Mouse (Mus musculus) CH12.LX (cell line): Measurements from ENCODE around the gene Col7a1.

Source experiments
- CTCF ChIP-seq, 2 experiments: IDR thresholded peaks in 1 of 2; conservative IDR thresholded peaks in 1 of 2; 2 replicates each; pipeline ENCODE4 v1.5.1; 2011 to 2012; ENCODE audit warnings: low read depth in 2 of 2, low read length in 2 of 2, improper control_type of control experiment in 1 of 2, inconsistent platforms in 1 of 2, mild to moderate bottlenecking in 1 of 2, moderate library complexity in 1 of 2
- ETS1 ChIP-seq: conservative IDR thresholded peaks from 2 replicates; pipeline ENCODE4 v1.6.1; 2012; ENCODE audit warnings: low read depth, mild to moderate bottlenecking, inconsistent platforms, low read length, improper control_type of control experiment, moderate library complexity
- GABPA ChIP-seq: IDR thresholded peaks from 2 replicates; pipeline ENCODE4 v1.6.1; 2012; ENCODE audit warnings: low read depth, low read length, improper control_type of control experiment, inconsistent platforms; ENCODE audit not compliant: insufficient replicate concordance
- HCFC1 ChIP-seq: IDR thresholded peaks from 2 replicates; pipeline ENCODE4 v1.6.1; 2012; ENCODE audit warnings: low read depth, mild to moderate bottlenecking, inconsistent platforms, low read length, improper control_type of control experiment
- MAFK ChIP-seq: IDR thresholded peaks from 2 replicates; pipeline ENCODE4 v1.6.1; 2011; ENCODE audit warnings: low read length, improper control_type of control experiment; ENCODE audit not compliant: insufficient replicate concordance
- MYC ChIP-seq: IDR thresholded peaks from 2 replicates; pipeline ENCODE4 v1.6.1; 2011; ENCODE audit warnings: low read depth, mild to moderate bottlenecking, improper control_type of control experiment, low read length
- NELFE ChIP-seq: IDR thresholded peaks from 2 replicates; pipeline ENCODE4 v1.6.1; 2011; ENCODE audit warnings: low read depth, low read length, improper control_type of control experiment
- POLR2A ChIP-seq: IDR thresholded peaks from 2 replicates; pipeline ENCODE4 v1.6.1; 2011; ENCODE audit warnings: low read depth, mild to moderate bottlenecking, improper control_type of control experiment, low read length
- SIN3A ChIP-seq: IDR thresholded peaks from 2 replicates; pipeline ENCODE4 v1.6.1; 2012; ENCODE audit warnings: low read length, improper control_type of control experiment, inconsistent platforms
- TCF12 ChIP-seq: IDR thresholded peaks from 2 replicates; pipeline ENCODE4 v1.6.1; 2014; ENCODE audit warnings: low read depth, mild to moderate bottlenecking, inconsistent platforms, low read length, improper control_type of control experiment
- ZC3H11A ChIP-seq: IDR thresholded peaks from 2 replicates; pipeline ENCODE4 v1.6.1; 2012; ENCODE audit warnings: low read depth, mild to moderate bottlenecking, inconsistent platforms, low read length, improper control_type of control experiment
- ZKSCAN1 ChIP-seq: IDR thresholded peaks from 2 replicates; pipeline ENCODE4 v1.6.1; 2012; ENCODE audit warnings: low read depth, inconsistent platforms, low read length, improper control_type of control experiment, borderline replicate concordance
- ZNF384 ChIP-seq: IDR thresholded peaks from 2 replicates; pipeline ENCODE4 v1.6.1; 2012; ENCODE audit warnings: low read depth, low read length, improper control_type of control experiment, inconsistent platforms

GRCm38 (mm10) chr9:108949231-108949966 is 4.0 kb upstream of the Col7a1 start:
- TF ChIP-seq POLR2A (no peak), NELFE (no peak), CTCF (conservative IDR thresholded peaks at IDR 0.05 in 1 of 2, IDR thresholded peaks at IDR 0.05 in 1 of 2; ENCODE audit: low read depth in 2 of 2, low read length in 2 of 2) (no peak), GABPA (no peak), MYC (no peak), HCFC1 (no peak), SIN3A (no peak), ZKSCAN1 (no peak), ZC3H11A (no peak), MAFK (no peak), ETS1 (no peak), TCF12 (no peak), ZNF384 (no peak)
